Mouse (Mus musculus) cerebellum, postnatal 4 days (tissue): Measurements from ENCODE around the gene Gm45337.

Experiments
- DNase-seq, 2 experiments: peaks; one replicate each; pipeline ENCODE4 v3.0.0; 2022; ENCODE audit warnings: low spot score in 2 of 2, mixed read lengths in 1 of 2

The Gm45337 gene

DNA sequence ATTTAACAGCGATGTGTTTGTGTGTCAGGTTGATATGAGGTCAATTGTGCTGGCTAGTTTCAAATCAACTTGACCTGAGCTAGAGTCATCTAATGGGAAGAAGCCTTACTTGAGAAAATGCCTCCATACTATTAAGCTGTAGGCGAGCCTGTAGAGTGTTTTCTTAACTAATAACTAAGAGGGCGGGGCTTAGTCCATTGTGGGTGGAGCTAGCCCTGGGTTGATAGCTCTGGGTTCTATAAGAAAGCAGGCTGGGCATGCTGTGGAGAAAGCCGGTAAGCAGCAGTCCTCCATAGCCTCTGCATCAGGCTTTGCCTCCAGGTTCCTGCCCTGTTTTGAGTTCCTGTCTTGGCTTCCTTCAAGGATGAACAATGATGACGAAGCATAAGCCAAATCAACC lies 39.7 kb downstream of the Gm45337 start:
- no peak for DNase-seq

DNA sequence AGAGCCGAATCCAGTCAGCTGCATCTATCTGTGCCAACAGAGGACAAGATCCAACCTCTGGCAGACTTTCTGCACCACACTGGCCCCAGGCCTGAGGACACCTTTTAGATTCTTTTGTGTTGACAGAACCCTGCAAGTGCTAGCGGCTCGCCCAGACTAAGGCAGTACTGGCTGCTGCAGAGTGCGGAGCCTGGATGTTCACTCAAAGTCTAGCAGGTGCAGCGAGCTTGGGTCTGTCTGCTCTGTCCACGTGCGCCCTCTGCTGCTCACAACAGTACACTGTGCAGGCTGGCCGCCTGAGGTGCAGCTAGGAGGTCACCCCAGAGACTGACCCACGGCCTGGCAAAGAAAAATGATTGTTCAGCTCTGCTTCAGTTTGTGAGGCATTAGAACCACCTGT lies 46.6 kb downstream of the Gm45337 start:
- DNase-seq = peak; percentile 71 to 78

DNA sequence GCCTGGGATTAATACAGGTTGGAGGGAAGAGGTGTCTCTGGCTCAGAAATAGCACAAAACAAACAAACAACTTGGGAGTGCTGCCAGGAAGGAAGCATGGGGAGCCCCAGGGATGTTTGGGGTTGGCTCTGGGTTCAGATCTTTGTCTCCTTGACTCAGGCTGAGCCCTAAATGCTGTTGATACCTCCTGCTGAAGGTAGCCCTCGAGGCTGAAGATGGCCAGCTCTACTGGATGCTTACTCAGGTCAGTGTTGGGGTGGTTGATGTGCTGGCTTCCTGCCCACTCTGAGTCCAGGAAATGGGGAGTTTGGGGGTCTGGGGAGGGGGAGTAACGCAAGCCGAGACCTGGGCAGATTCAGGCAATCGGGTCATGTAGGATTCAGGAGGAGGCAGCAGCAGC lies 47.7 kb downstream of the Gm45337 start:
- no peak for DNase-seq

DNA sequence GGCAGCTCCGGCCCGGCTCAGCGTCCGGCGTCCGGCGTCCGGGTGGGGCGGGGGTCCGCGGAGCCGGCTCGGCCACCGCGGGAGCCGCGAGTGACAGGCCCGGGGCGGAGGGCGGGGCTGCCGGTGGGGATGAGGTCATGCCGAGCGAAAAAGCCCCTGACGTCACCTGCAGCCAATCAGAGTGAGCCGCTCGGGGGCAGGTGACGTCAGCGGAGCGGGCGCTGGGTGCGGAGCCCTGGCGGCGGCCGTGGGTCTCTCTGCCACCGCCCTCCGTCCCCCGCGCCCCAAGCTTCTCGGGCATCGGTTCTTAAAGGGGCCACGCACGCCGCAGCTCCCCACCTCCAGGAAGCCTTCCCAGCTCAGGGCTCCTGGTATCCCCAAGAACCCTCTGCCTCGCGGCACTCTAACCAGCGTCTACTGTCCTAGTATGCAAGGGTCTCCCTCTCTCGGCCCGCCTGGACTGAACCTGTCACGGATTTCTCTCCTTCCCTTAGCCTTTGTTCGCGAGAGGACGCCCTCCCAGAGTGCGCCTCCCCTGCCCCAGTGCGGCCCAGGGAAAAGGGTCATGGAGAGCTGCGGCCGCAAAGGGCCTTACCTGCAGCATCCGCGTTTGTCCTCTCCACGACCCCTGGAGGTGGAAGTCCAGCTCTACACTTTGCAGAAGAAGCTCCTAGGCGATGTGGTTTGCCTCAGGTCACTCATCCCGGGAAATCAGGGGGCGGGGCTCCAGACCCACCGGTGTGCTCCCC lies 49.0 kb downstream of the Gm45337 start, which contains the start of gene Dusp8:
Gene Dusp8, minus strand, starts transcription at position 661 of the 749 bp plus-strand sequence.
- DNase-seq = peak; percentile 92 to 95

DNA sequence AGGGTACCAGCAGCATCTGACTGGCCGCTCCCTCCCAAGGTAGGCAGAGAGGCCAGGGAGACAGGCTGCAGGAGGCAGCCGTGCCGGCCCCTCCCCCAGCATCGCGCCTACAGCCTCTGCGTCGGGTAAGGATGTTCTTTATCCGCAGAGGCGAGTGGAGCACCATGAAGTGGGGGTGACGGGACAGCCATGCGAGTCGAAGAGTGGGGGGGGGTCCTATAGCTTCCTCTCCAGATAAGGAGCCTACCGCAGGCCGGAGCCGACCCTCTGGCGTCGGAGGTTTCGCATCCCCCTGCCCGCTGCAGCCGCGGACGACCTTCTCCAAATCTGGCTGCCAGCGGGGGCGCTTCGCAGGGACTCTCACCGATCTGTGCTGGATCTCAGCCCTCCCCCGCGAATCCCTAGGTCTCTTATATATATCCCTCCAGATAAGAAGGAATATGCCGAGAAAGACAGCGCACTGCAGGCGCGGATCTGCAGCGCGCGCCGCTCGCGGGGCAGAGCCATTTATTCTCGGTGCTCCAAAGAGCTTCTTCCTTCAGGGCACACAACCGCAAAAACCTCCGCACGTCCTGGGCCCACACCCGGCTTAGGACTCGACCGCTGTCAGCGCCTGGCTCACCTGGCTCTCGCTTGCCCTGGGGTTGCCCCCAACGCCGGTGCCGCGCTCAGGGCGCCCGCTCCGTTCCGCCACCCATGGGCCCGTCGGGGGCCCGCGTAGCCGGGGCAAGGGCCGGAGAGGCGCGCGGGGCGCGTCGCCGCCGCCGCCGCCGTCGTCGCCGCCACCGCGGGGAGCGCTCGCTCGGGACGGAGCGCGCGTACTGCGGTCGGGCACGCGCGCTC lies 49.9 kb downstream of the Gm45337 start:
- DNase-seq = peak in 1 of 2 experiments; percentile 42

DNA sequence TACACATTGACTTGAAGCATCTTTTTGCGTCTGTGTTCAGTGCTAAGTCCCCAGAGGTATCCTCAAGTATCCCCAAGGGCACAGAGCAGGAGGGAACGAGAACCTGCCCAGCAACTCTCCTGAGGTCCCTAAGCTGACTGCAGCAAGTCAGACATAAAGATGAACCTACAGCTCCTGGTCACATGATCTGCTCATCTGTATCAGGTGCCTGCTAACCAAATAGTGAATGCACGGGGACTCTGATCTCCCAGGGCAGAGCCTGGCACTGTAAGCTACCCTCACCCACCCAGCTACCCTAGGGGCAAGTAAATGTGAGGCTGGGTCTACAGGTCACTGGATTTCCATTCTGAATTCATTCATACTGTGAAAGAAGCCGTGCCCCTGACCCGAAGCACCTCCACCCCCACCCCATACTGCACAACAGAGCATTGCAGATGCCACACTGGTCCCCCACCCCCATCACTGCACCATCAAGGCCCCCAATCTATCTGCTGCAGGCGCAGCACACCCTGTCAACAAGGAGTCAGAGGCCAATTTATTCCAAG lies 50.6 kb downstream of the Gm45337 start:
- DNase-seq = no peak
